Mouse (Mus musculus): ENCODE data around the gene Olfr101. TPM values are rescaled to one million over a fixed set of nuclear protein-coding genes. Genes with fewer than 3 reads are reported as not detected.

Olfr101 gene
- polyA plus RNA-seq, 1 experiment from 2014 or later: not detected

GRCm38 (mm10) chr17:37270702-37271092 is 33.4 kb downstream of the Olfr101 start:
- no peaks in the 10 kb centered on the region for H3K9me3 ChIP-seq (replicated peaks; ENCODE audit: control insufficient read depth, low read length)
- 53% methylated on average over 8 of the region's 8 CpGs for WGBS (ENCODE audit: insufficient replicate concordance)
- H3K9ac ChIP-seq (ENCODE audit: low read depth, low read length): peak overlapping the region; percentile 49

GRCm38 (mm10) chr17:37270058-37270701 is 33.9 kb downstream of the Olfr101 start, which contains the start of gene H2-M3:
Gene H2-M3, plus strand, starts transcription at chr17:37270220.
- H3K4me1 ChIP-seq (ENCODE audit: control insufficient read depth, insufficient read depth, low read length): no peaks in the 10 kb centered on the region
- no peak within 1 kb of the TSS for H3K27ac ChIP-seq (ENCODE audit: low read depth, low read length)
- no peaks in the 10 kb centered on the region for H3K36me3 ChIP-seq (ENCODE audit: control insufficient read depth, insufficient read depth, low read length)
- ATAC-seq (replicated peaks; ENCODE audit: insufficient number of reproducible peaks, low FRiP score, low TSS enrichment): peak; percentile 95
- no peaks in the 10 kb centered on the region for H3K9me3 ChIP-seq (replicated peaks; ENCODE audit: control insufficient read depth, low read length)
- H3K4me3 ChIP-seq (ENCODE audit: low read depth, low read length): peak within 1 kb of the TSS; percentile 56
- WGBS (ENCODE audit: insufficient replicate concordance): 2% methylated on average over 26 of the region's 26 CpGs
- peak within 1 kb of the TSS; percentile 49 for H3K9ac ChIP-seq (ENCODE audit: low read depth, low read length)
- no peaks in the 10 kb centered on the region for H3K27me3 ChIP-seq (ENCODE audit: control insufficient read depth, insufficient read depth, low read length)
- H3K4me2 ChIP-seq: peak within 1 kb of the TSS; percentile 95

More at GRCm38 (mm10) chr17:37270702-37271092, 33.4 kb downstream of the Olfr101 start:
- H3K4me1 ChIP-seq (ENCODE audit: control insufficient read depth, insufficient read depth, low read length): no peaks in the 10 kb centered on the region
- H3K36me3 ChIP-seq (ENCODE audit: control insufficient read depth, insufficient read depth, low read length): no peaks in the 10 kb centered on the region
- peak; percentile 15; the same call in 1 of the 2 replicates for ATAC-seq (replicated peaks; ENCODE audit: insufficient number of reproducible peaks, low FRiP score, low TSS enrichment)
- H3K4me2 ChIP-seq: peak overlapping the region; percentile 95
- no peak overlapping the region for H3K27ac ChIP-seq (ENCODE audit: low read depth, low read length)
- H3K4me3 ChIP-seq (ENCODE audit: low read depth, low read length): peak overlapping the region; percentile 56
- no peaks in the 10 kb centered on the region for H3K27me3 ChIP-seq (ENCODE audit: control insufficient read depth, insufficient read depth, low read length)

DNA sequence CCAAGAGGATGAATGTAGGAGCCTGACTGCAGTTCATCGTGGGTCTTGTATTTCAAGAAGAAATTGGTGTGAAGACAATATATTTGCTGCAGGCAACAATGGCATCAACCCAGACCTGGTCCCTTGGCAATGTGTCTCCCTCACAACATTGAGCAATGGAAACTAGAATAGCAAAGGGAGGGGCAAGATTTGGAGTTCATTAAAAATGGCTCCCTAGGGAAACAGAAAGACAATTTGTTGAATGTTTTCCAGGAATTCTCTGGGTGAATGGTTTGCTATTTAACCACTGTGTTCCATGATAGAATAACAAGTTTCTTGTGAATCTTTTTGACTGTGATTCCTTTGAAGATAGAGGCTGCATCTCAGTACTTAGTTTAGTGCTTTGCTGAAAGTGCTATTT is 40.5 kb downstream of the Olfr101 start, which contains the start of gene Olfr98:
Gene Olfr98 (minus strand): TSS at position 124 of the 400 bp plus-strand sequence.
- Histone ChIP-seq H3K4me2 (no peak within 1 kb of the TSS), H3K9me3 (replicated peaks; ENCODE audit: control insufficient read depth, low read length) (no peaks in the 10 kb centered on the region), H3K4me3 (ENCODE audit: low read depth, low read length) (no peak within 1 kb of the TSS), H3K4me1 (ENCODE audit: control insufficient read depth, insufficient read depth, low read length) (no peaks in the 10 kb centered on the region), H3K9ac (ENCODE audit: low read depth, low read length) (no peak within 1 kb of the TSS), H3K27me3 (ENCODE audit: control insufficient read depth, insufficient read depth, low read length) (no peaks in the 10 kb centered on the region), H3K27ac (ENCODE audit: low read depth, low read length) (no peak within 1 kb of the TSS), H3K36me3 (ENCODE audit: control insufficient read depth, insufficient read depth, low read length) (no peaks in the 10 kb centered on the region)
- WGBS (ENCODE audit: insufficient replicate concordance): 73% methylated on average over 1 of the region's 1 CpGs
- ATAC-seq (replicated peaks; ENCODE audit: insufficient number of reproducible peaks, low FRiP score, low TSS enrichment): no peak

DNA sequence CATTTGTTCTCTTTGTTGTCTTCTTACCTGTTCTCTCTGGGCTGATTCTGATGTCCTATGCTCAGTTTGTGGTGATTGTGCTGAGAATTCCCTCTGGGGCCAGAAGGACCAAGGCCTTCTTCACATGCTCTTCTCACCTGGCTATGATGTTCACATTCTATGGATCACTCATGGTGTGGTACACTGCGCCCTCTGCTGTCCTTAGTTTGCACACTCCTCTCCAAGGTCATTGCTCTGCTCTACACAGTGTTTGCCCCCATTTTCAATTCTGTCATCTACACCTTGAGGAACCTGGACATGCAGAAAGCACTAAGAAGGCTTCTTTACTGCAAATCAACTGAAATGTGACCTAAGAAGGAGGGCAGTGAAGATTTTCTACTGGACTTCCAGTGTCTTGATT is 53.6 kb downstream of the Olfr101 start:
- ATAC-seq (replicated peaks; ENCODE audit: insufficient number of reproducible peaks, low FRiP score, low TSS enrichment): no peak
- H3K9me3 ChIP-seq (replicated peaks; ENCODE audit: control insufficient read depth, low read length): no peaks in the 10 kb centered on the region
- no peak overlapping the region for H3K4me3 ChIP-seq (ENCODE audit: low read depth, low read length)
- WGBS (ENCODE audit: insufficient replicate concordance): 10% methylated on average over 1 of the region's 1 CpGs
- no peak overlapping the region for H3K27ac ChIP-seq (ENCODE audit: low read depth, low read length)
- no peak overlapping the region for H3K4me2 ChIP-seq
- H3K36me3 ChIP-seq (ENCODE audit: control insufficient read depth, insufficient read depth, low read length): no peaks in the 10 kb centered on the region
- no peaks in the 10 kb centered on the region for H3K4me1 ChIP-seq (ENCODE audit: control insufficient read depth, insufficient read depth, low read length)
- H3K27me3 ChIP-seq (ENCODE audit: control insufficient read depth, insufficient read depth, low read length): no peaks in the 10 kb centered on the region
- H3K9ac ChIP-seq (ENCODE audit: low read depth, low read length): no peak overlapping the region

GRCm38 (mm10) chr17:37249460-37249859 is 54.7 kb downstream of the Olfr101 start:
- Histone ChIP-seq H3K27me3 (ENCODE audit: control insufficient read depth, insufficient read depth, low read length) (no peaks in the 10 kb centered on the region), H3K9ac (ENCODE audit: low read depth, low read length) (no peak overlapping the region), H3K4me2 (no peak overlapping the region), H3K9me3 (replicated peaks; ENCODE audit: control insufficient read depth, low read length) (no peaks in the 10 kb centered on the region), H3K27ac (ENCODE audit: low read depth, low read length) (no peak overlapping the region), H3K36me3 (ENCODE audit: control insufficient read depth, insufficient read depth, low read length) (no peaks in the 10 kb centered on the region), H3K4me3 (ENCODE audit: low read depth, low read length) (no peak overlapping the region), H3K4me1 (ENCODE audit: control insufficient read depth, insufficient read depth, low read length) (no peaks in the 10 kb centered on the region)
- ATAC-seq (replicated peaks; ENCODE audit: insufficient number of reproducible peaks, low FRiP score, low TSS enrichment): no peak

Other genes starting within 250 kb of the Olfr101 start
- gene Olfr90, start 215.8 kb downstream of the Olfr101 start, polyA plus RNA-seq (2014; fragmentation: Nextera tagmentation; extraction: Ambion mirVana): not detected in 2 replicates
- not detected in 2 replicates for gene Olfr91, start 206.0 kb downstream of the Olfr101 start, polyA plus RNA-seq (2014; fragmentation: Nextera tagmentation; extraction: Ambion mirVana)
- gene Olfr92, start 184.2 kb downstream of the Olfr101 start, polyA plus RNA-seq (2014; fragmentation: Nextera tagmentation; extraction: Ambion mirVana): not detected in 2 replicates
- not detected in 2 replicates for gene Olfr93, start 142.8 kb downstream of the Olfr101 start, polyA plus RNA-seq (2014; fragmentation: Nextera tagmentation; extraction: Ambion mirVana)
- not detected in 2 replicates for gene Ubd, start 110.4 kb downstream of the Olfr101 start, polyA plus RNA-seq (2014; fragmentation: Nextera tagmentation; extraction: Ambion mirVana)
- not detected in 2 replicates for gene Olfr94, start 103.3 kb downstream of the Olfr101 start, polyA plus RNA-seq (2014; fragmentation: Nextera tagmentation; extraction: Ambion mirVana)
- not detected in 2 replicates for gene Olfr95, start 91.2 kb downstream of the Olfr101 start, polyA plus RNA-seq (2014; fragmentation: Nextera tagmentation; extraction: Ambion mirVana)
- gene Olfr96, start 84.2 kb downstream of the Olfr101 start, polyA plus RNA-seq (2014; fragmentation: Nextera tagmentation; extraction: Ambion mirVana): not detected in 2 replicates
- not detected in 2 replicates for gene Olfr97, start 67.0 kb downstream of the Olfr101 start, polyA plus RNA-seq (2014; fragmentation: Nextera tagmentation; extraction: Ambion mirVana)
- not detected in 2 replicates for gene Olfr98, start 40.6 kb downstream of the Olfr101 start, polyA plus RNA-seq (2014; fragmentation: Nextera tagmentation; extraction: Ambion mirVana)
- gene H2-M3, start 34.1 kb downstream of the Olfr101 start, polyA plus RNA-seq (2014; fragmentation: Nextera tagmentation; extraction: Ambion mirVana): 0.55 and 0.72 TPM in 2 replicates
- gene Olfr99, start 20.9 kb downstream of the Olfr101 start, polyA plus RNA-seq (2014; fragmentation: Nextera tagmentation; extraction: Ambion mirVana): not detected in 2 replicates
- not detected in 2 replicates for gene Olfr102, start 12.7 kb upstream of the Olfr101 start, polyA plus RNA-seq (2014; fragmentation: Nextera tagmentation; extraction: Ambion mirVana)
- gene Olfr103, start 35.4 kb upstream of the Olfr101 start, polyA plus RNA-seq (2014; fragmentation: Nextera tagmentation; extraction: Ambion mirVana): not detected in 2 replicates
- not detected in 2 replicates for gene Olfr104-ps, start 55.3 kb upstream of the Olfr101 start, polyA plus RNA-seq (2014; fragmentation: Nextera tagmentation; extraction: Ambion mirVana)
- gene Olfr105-ps, start 74.7 kb upstream of the Olfr101 start, polyA plus RNA-seq (2014; fragmentation: Nextera tagmentation; extraction: Ambion mirVana): not detected in 2 replicates
- gene Olfr106-ps, start 86.1 kb upstream of the Olfr101 start, polyA plus RNA-seq (2014; fragmentation: Nextera tagmentation; extraction: Ambion mirVana): not detected in 2 replicates
- not detected in 2 replicates for gene Olfr107, start 94.9 kb upstream of the Olfr101 start, polyA plus RNA-seq (2014; fragmentation: Nextera tagmentation; extraction: Ambion mirVana)
- not detected in 2 replicates for gene Olfr108, start 141.2 kb upstream of the Olfr101 start, polyA plus RNA-seq (2014; fragmentation: Nextera tagmentation; extraction: Ambion mirVana)
- not detected in 2 replicates for gene Olfr109, start 154.6 kb upstream of the Olfr101 start, polyA plus RNA-seq (2014; fragmentation: Nextera tagmentation; extraction: Ambion mirVana)
- gene H2-M2, start 179.2 kb upstream of the Olfr101 start, polyA plus RNA-seq (2014; fragmentation: Nextera tagmentation; extraction: Ambion mirVana): not detected in 2 replicates
- not detected in 2 replicates for gene Olfr110, start 188.2 kb upstream of the Olfr101 start, polyA plus RNA-seq (2014; fragmentation: Nextera tagmentation; extraction: Ambion mirVana)
- not detected in 2 replicates for gene Olfr111, start 203.7 kb upstream of the Olfr101 start, polyA plus RNA-seq (2014; fragmentation: Nextera tagmentation; extraction: Ambion mirVana)

Measured in heart, embryonic 11.5 days (tissue).